Mouse (Mus musculus) heart, embryonic 10.5 days (tissue): ENCODE data around the gene Krtap28-10. TPM values are rescaled to one million over a fixed set of nuclear protein-coding genes. Genes with fewer than 3 reads are reported as not detected.

Experiments
- DNase-seq: peaks from one replicate; pipeline ENCODE4 v3.0.0-alpha.2; 2017; ENCODE audit warnings: low spot score
- H3K27ac ChIP-seq: fragments of 300-500 bp; sonication (generic); 2 replicates; pipeline ENCODE4 v1.5.1; 2016; ENCODE audit warnings: mild to moderate bottlenecking
- H3K27me3 ChIP-seq: fragments of 300-500 bp; sonication (generic); 2 replicates; pipeline ENCODE4 v1.6.1; 2016; ENCODE audit warnings: mild to moderate bottlenecking; ENCODE audit not compliant: poor library complexity, insufficient read depth, severe bottlenecking
- H3K36me3 ChIP-seq: fragments of 300-500 bp; sonication (generic); 2 replicates; pipeline ENCODE4 v1.6.1; 2016; ENCODE audit warnings: mild to moderate bottlenecking, moderate library complexity
- H3K4me1 ChIP-seq: fragments of 300-500 bp; sonication (generic); 2 replicates; pipeline ENCODE4 v1.6.1; 2016; ENCODE audit warnings: mild to moderate bottlenecking
- H3K4me3 ChIP-seq: fragments of 300-500 bp; sonication (generic); 2 replicates; pipeline ENCODE4 v1.5.1; 2016; ENCODE audit warnings: mild to moderate bottlenecking, moderate library complexity
- H3K9me3 ChIP-seq: fragments of 300-500 bp; sonication (generic); 2 replicates; pipeline ENCODE4 v1.6.1; 2016; ENCODE audit warnings: mild to moderate bottlenecking, moderate library complexity
- WGBS: fragments of 180-500 bp; shearing (Covaris S2); methylation state at CpG from one replicate; pipeline ENCODE4 v1.1.7; 2016; 5-methylcytosine and 5-hydroxymethylcytosine counted together
- polyA plus RNA-seq: library from polyadenylated mRNA; unstranded; fragments of >200 nt; fragmentation: Nextera tagmentation; extraction: Ambion mirVana; gene quantifications from 2 replicates; pipeline ENCODE4 v1.2.1, GENCODE M21; 2016

Gene Krtap28-10
- polyA plus RNA-seq, 1 experiment from 2014 or later, result not detected

DNA sequence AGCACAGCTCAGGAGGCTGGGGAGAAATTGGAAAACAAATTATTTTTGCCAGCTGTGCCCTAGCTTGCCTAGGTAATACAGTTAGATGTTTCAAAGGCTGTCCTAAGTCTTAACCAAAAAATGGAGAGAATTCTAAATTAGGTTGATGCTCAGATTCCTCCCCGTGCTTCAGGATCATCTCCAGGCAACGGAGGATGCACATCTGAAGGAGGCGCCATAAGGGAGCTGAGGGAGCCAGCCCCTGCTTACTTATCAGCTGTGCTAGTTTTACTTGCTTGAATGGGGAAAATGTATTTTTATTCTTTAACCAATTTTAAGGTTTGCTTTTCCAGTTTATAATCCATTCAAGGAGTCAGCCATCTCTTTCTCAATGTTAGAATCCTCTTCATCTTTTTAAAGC is 48.3 kb downstream of the Krtap28-10 start:
- H3K27me3 ChIP-seq, result no peaks in the 10 kb centered on the region
- no peaks in the 10 kb centered on the region for H3K9me3 ChIP-seq
- no peak overlapping the region for H3K4me3 ChIP-seq
- H3K27ac ChIP-seq, result no peak overlapping the region
- H3K4me1 ChIP-seq, result no peaks in the 10 kb centered on the region
- no peak for DNase-seq
- whole genome bisulfite sequencing, result 83% methylated on average over 3 of the region's 3 CpGs
- no peaks in the 10 kb centered on the region for H3K36me3 ChIP-seq

DNA sequence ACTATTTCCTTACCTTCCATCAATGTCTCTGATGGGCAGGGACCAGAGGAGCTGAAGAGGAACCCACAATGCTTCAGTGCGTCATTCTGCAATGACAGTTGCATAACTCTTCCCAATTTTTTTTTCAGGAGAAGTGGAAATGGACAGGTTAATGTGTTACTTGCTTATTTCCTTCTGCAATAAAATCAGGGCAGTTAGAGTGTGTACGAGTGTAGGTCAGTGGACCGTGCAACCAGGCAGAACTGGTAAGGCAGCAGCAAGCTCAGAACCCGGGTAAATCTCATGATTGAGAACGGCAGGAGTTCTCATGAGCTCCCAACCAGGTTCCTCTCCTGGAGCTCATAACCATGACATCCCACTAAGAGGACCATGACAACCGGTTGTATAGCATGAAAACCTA is 50.2 kb downstream of the Krtap28-10 start:
- no peaks in the 10 kb centered on the region for H3K4me1 ChIP-seq
- no peak overlapping the region for H3K27ac ChIP-seq
- H3K27me3 ChIP-seq, result no peaks in the 10 kb centered on the region
- no peaks in the 10 kb centered on the region for H3K36me3 ChIP-seq
- 84% methylated on average over 6 of the region's 6 CpGs for WGBS
- H3K4me3 ChIP-seq, result no peak overlapping the region
- DNase-seq, result peak; percentile 36
- no peaks in the 10 kb centered on the region for H3K9me3 ChIP-seq

DNA sequence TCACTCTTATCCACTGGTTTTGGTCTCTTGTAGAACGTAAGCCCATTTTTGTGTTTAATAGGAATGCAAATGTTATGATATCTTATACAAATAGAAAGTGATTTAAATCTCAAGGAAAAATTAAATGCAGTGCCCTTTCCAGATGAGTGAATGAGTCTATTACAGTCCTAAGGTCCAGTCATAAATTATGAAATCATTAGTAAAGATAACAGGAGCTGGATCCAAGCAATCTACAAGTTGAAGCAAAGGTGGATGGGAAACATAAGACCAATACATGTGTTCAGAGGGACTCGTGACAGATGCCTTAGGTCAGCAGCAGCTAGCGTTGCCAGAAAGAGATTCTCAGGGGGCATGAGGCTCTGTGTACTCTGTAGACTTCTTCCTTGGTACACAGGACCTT is 50.7 kb downstream of the Krtap28-10 start:
- H3K4me3 ChIP-seq, result no peak overlapping the region
- DNase-seq, result no peak
- no peaks in the 10 kb centered on the region for H3K27me3 ChIP-seq
- no peak overlapping the region for H3K27ac ChIP-seq
- WGBS, result 78% methylated on average over 3 of the region's 3 CpGs
- no peaks in the 10 kb centered on the region for H3K4me1 ChIP-seq
- H3K36me3 ChIP-seq, result no peaks in the 10 kb centered on the region
- no peaks in the 10 kb centered on the region for H3K9me3 ChIP-seq

Other genes starting within 250 kb of the Krtap28-10 start
- gene Agfg1, start 203.0 kb downstream of the Krtap28-10 start, polyA plus RNA-seq, result 33.5 and 44.7 TPM in 2 replicates
- gene A030005L19Rik, start 129.2 kb downstream of the Krtap28-10 start, polyA plus RNA-seq, result not detected in 2 replicates
- not detected in 2 replicates for gene A030014E15Rik, start 117.6 kb downstream of the Krtap28-10 start, polyA plus RNA-seq
- gene Gm6217, start 111.1 kb downstream of the Krtap28-10 start, polyA plus RNA-seq, result not detected in 2 replicates
- not detected in 2 replicates for gene A030003K21Rik, start 99.1 kb downstream of the Krtap28-10 start, polyA plus RNA-seq
- not detected in 2 replicates for gene Gm7544, start 86.5 kb downstream of the Krtap28-10 start, polyA plus RNA-seq
- not detected in 2 replicates for gene Gm47955, start 82.2 kb downstream of the Krtap28-10 start, polyA plus RNA-seq
- gene Gm47959, start 41.9 kb downstream of the Krtap28-10 start, polyA plus RNA-seq, result not detected in 2 replicates
- gene Slc19a3, start 4.0 kb downstream of the Krtap28-10 start, polyA plus RNA-seq, result 2.5 and 2.8 TPM in 2 replicates
- not detected in 2 replicates for gene Gm47969, start 2.5 kb upstream of the Krtap28-10 start, polyA plus RNA-seq
- gene A030005K14Rik, start 16.9 kb upstream of the Krtap28-10 start, polyA plus RNA-seq, result not detected in 2 replicates
- 0.25 TPM in 1 of 2 replicates, not detected in the other for gene Krtap28-13, start 18.4 kb upstream of the Krtap28-10 start, polyA plus RNA-seq
- 0.21 and 0.34 TPM in 2 replicates for gene Ccl20, start 74.3 kb upstream of the Krtap28-10 start, polyA plus RNA-seq
- gene Daw1, start 117.3 kb upstream of the Krtap28-10 start, polyA plus RNA-seq, result 0.14 TPM in 1 of 2 replicates, not detected in the other